Mouse (Mus musculus) embryo, embryonic 11.5 days (tissue): Measurements from ENCODE around the gene Gm10840.

Source experiments
- DNase-seq: peaks from one replicate; pipeline ENCODE4 v3.0.0-alpha.2; 2012; ENCODE audit warnings: low read depth, low spot score

Gene Gm10840

DNA sequence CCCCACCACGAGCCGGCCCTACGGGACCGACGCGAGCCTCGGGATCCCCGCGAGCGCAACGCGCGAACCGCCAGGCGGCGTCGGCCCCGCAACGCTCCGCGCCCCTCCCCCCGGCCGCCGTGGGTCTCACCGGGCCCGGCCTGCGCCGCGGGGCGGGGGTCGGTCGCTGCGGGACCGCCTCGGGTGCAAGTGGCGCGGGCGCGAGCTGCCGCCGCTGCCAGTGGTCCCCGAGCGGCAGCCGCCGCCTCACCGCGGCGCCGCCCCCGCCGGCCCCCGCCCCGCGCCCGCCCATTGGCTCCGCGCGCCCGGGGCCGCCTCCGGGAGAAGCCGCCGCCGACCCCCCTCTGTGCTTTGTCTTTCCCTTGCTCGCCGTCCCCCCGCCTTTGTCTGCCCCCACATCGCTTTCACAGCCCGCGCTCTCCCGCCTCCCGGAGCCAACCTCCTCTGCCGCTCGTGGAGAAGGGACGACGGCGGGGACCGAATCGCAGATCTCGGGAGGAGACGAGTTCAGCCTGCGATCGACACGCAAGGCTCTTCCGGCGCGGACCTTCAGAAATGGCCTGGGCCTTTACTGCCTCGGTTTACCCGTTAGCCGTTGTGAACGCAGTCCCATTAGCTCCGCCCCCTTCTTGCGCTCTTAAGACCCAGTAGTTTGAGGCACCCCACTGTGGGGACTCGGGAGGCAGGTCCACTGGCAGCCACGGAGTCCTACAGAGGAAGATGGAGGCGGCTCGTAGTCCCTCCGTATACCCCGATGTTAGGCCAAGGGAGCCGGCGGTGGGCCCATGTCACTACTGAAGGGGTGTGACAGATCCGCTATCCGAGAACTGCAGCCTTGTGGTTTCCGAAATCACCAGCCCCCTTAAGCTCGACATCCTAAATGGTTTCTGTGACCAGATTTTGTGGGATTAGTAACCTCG is 469 bp upstream of the Gm10840 start:
- DNase-seq, result peak; percentile 67

DNA sequence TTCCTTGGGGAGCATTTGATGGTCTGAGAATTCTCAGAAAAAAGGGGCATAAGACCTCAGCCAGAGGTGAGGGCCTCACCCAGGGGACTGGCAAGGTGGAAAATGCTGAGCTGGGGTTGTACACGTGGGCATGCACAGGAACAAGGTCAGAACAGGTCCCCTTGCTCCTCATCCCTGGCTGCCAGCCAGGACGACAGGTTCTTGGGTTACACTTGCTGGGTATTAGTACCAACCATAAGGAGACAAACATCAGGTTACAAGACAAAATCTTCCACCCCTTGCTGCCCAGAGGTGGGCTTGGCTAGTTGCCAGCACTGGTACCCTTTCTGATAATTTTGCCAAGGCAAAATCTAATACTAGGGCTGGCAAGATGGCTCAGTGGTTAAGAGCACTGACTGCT is 1.6 kb downstream of the Gm10840 start:
- no peak for DNase-seq

DNA sequence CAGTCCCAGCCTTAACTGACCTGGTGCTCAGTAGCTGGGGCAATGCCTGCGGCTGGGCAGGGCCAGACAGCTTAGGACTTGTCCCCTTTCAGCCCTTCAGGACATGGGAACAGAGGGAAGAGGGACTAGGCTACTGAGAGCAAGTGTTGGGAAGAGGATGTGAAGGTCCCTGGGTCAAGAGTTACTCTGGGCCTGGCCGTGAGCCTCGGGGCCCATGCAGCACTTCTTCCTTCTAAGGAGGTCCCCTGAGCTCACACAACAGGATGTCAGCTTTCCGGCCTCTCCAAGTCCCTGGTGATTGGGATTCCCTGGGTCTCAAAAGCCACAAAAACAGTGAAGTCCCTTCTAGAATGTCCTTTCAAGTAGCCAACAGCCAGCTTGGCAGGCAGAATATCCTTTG is 2.9 kb downstream of the Gm10840 start:
- DNase-seq, result no peak

DNA sequence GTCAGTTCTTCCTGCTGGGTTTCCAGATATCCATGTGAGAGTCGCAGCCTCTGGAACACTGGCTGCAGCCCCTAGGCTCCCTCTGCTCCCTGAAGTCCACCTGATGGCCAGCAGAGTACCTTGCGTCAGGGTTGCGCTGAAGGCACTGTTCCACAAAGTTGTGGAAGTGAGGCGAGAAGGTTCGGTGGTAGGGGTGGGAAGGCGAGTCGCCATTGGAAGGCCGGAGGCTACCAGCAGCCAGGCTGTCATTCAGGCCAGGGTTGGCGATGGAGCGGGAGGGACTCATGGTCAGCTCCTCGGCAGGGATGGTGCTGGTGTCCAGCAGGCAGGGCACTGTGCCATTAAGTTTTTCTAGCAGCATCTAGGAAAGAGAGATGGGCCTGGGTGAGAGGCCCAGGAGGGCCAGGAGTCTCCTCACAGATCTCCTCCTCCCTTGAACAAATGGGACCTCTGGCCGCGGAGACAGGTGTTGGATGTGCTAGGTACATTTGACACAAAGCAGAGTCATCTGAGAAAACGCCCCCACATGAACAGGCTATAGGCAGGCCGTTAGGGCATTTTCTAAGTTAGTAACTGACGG is 4.0 kb downstream of the Gm10840 start:
- no peak for DNase-seq

DNA sequence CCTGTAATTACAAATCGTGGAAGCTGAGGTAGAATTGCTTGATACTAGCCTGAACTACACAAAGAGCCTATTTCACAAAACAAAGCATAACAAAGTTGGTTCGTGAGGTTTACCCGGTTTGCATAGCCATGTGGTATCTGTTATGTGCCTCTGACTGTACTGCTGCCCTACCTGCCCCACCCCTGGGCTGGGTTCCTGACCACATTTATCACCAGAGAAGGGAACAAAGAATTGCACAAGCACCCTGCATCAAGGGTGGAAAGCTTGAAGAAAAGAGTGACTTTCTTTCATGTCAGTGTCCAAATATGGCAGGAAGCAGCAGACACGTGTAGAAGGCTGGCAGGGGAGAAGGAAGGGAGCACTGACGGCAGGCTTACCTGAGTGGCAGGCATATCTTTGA is 6.8 kb downstream of the Gm10840 start:
- DNase-seq, result no peak

DNA sequence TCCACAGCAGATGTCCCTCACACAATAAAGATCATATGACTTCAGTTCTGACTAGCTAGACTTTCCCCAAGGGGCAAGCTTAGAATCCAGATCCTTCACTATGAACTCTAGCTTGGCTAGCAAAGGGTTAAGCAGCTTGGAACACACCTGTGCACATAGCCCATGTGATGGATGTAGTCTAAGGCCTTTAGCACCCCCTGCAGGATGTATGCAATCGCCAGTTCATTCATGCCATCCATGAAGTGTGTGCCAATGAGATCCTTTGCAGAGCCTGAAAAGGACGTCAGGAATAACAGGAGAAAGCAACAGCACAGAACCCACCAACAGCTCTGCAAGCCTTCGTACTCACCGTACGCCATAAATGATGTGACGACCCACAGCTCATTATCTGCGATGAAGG is 10.2 kb downstream of the Gm10840 start:
- DNase-seq, result no peak

DNA sequence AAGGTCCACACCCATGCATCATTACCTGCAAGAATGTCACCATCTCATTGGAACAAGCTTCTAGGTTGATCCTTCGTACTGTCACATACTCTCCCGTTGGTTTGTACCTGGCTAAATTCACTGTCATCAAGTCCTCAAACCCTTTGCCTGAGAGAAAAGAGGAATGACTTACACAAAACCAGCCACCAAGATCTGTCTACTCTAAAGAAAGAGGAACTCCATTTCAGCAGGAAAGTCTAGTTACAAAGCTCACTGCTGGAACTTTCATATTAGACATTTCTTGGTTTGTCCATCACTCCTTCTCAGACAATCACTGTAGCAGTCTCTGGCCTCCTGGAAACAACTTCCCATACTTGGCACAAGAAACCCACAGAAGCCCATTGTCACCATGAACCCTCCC is 12.6 kb downstream of the Gm10840 start:
- no peak for DNase-seq

DNA sequence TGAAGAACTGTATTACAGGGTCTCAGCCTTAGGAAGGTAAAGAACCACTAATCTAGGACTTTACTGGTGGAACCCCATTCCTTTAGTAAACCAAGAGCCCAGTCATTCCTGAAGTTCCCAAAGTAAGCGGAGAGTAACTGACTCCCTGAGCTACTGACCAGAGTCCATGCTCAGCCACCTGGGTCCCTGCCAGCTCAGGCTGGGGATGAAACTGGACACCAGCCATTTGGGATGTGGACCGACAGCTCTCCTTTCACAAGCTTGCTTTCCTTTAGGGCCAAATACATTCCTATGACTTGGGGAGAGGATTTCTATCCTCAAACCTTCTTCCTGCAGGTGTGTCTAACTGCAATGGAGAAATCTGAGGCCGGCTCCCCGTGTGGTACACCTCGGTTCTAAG is 13.7 kb downstream of the Gm10840 start:
- no peak for DNase-seq

DNA sequence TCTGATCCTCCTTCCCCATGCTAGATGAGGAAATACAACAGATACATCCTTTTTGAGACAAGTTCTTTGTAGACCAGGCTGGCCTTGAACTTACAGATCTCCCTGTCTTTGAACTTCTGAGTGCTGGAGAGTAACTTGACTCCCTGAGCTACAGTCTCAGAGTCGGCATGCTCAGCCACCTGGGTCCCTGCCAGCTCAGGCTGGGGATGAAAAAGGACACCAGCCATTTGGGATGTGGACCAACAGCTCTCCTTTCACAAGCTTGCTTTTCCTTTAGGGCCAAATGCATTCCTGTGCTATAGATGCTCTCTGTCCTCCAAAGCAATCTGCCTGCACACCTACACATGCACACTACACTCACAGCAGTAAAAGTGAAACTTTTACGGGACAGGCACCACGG is 14.4 kb downstream of the Gm10840 start:
- no peak for DNase-seq

DNA sequence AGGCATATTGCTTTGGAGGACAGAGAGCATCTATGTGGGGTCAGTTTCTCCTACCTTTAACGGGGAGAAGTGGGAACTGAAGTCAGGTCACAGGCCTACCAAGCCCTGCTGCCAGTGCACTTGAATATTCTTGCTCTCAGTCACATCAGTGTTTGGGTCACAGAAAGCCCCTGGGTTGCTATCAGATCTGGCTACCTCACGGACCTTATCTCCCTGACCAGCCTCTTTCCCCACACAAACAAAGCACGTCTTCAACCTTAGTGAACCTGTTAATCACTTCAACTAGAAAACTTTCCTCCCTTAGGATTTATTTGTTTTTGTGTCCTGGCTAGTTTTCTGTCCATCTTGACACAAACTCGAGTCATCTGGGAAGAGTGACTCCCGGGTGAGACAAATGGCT is 15.7 kb downstream of the Gm10840 start:
- no peak for DNase-seq

DNA sequence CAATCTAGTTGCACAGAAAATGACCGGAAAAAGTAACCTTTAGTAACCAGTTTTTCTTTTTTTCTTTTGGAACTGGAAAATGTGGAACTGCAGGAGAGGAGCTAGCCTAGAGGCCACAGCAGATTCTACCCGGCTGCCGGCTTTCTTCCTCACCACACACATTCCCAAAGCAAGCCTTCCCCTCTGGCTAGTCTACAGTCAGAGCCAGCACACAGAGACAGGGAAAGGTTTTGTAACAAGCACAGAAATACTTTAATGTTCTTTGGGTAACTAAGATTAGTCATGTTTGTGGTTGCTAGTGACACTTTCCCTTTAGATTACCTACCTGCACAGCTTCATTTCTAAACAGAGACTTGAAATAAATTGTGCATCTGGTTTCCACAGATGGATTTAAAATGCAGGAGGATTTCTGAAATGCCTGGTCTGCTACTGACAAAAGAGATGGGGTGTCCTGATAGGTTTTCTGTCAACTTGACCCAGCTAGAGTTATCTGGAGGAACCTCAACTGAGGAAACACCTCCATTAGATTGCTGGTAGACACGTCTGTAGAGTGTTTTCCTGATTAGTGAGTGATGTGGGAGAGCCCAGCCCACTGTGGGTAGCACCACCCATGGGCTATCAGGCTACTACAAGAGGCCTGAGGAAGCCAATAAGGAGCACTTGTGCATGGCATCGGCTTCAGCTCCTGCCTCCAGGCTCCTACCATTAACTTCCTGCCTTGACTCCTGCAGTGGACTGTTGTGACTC is 17.6 kb downstream of the Gm10840 start:
- no peak for DNase-seq

DNA sequence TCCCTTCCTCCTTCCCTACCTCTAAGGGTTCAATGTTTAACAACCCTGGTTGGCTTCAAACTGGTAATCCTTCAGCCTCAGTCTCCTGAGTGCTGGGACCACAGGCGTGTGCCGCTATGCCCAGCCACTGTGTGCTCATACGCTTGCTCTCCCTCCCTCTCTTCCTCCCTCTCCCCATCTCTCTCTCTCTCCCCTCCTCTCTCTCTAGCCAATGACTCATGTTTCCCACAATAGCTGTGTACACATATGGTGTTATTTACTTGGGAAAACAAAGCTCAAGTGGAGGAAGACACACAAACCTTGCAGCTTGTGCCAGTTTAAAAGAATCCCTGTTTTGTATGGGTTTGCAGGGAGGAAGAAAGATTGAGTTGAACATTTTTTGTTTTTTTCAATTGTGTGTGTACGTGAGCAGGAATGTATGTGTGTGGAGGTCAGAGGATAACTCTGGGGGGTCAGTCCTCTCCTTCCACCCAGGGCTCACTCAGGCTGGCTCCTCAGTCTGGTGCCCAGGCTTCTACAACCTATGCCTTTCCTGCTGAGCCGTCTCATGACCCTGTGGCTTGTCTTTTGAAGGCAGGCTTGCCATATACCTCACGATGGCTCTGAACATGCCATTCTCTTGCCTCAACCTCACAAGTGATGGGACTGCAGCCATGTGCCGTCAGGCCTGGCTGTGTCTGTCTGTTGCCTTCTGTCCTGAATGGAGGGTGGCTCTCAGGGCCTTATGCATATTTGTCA is 19.2 kb downstream of the Gm10840 start:
- DNase-seq, result no peak

DNA sequence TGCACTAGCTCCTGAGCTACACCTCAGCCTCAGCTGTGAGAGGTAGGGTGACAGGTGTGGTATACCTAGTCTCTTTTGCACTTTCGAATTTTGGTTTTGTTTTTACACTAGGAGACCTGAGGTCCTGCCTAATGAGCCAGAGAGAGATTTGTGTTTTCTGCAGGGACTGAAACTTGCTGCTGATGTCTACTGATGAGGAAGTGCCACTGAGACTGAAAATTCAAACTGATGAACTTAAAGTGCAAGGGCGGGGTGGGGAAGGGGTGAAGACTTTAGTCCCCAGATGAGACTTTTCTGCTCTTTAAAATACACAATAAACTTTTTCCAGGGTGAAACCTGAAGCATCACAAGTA is 19.8 kb downstream of the Gm10840 start:
- DNase-seq, result no peak

DNA sequence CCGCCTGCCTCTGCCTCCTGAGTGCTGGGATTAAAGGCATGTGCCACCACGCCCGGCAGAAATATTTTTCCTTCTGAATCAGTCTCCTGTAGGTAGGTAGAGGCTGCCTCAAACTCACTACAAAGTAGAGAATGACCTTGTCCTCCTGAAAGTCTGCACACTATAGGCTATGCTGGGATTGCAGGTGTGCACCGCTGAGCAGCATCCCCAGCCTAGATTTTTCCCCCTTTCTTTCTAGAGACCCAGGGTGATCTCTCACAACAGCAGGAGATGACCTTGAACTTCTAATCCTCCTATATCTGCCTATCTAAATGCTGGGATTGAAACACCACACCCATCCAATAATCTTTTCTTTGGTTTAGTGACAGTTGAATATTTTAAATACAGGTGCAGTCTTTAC is 26.7 kb downstream of the Gm10840 start:
- no peak for DNase-seq

DNA sequence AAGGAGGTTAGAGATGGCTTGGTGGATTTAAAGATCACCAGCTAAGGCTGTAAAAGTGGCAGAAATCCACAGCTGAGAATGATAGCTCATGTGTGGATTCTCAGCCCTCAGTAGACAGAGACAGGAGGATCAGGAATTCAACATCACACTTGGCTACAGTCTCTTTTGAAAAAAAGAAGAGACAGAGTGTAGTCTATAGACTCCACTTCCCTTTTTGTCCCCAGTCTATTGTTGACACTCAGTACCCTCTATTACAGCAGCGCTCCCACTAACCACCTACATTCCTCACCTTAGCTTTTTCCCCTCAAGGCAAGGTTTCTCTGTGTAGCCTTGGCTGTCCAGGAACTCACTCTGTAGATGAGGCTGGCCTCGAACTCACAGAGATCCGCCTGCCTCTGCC is 31.1 kb downstream of the Gm10840 start:
- DNase-seq, result no peak

DNA sequence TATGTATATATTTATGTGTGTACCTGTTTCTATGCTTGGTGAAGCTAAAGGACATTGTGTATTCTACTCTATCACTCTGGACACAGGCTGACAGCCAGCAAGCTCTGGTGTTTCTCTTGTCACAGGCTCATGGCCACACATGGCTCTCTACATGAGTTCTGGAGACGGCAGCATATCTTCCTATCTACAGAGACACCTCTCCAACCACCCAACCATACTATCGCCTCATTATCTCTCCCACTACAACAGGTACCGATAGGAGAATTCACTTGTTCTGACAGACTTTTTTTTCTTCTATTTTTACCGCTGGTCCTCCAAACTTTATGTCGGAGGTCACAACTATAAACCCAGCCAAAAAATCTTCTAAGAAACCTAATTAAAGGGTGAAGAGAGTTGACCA is 31.6 kb downstream of the Gm10840 start:
- no peak for DNase-seq

DNA sequence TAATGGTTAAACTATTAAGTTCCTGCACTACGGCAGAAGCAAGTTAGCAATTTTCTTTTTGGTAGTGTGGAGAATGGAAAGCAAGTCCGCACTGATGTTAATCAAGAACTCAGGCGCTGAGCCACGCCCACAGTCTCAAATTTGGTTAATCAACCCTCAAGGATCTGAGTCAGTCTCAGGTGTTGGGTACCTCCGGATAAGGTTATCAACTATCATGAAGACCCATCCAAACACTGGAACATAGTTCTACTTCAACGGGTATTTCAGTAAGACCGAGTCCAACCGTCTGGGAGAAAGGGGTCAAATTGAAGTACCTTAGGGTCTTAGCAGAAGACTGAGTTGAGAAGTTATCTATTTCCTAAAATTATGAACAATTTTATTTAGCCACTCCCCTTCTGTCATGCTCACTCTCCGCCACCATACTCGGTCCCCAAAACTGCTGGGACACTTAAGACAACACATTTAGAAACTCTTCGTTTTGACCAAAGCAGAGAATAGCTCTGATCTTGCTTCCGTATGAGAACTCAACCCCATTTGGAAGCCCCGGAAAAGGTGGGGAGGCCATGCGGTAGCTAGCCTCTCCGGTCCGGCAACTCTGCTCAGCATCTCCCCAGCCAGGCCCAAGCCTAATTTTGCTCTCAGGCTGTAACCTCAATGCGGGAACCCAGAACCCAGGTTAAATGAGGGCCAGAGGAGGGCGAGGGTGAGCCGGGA is 32.2 kb downstream of the Gm10840 start:
- no peak for DNase-seq

DNA sequence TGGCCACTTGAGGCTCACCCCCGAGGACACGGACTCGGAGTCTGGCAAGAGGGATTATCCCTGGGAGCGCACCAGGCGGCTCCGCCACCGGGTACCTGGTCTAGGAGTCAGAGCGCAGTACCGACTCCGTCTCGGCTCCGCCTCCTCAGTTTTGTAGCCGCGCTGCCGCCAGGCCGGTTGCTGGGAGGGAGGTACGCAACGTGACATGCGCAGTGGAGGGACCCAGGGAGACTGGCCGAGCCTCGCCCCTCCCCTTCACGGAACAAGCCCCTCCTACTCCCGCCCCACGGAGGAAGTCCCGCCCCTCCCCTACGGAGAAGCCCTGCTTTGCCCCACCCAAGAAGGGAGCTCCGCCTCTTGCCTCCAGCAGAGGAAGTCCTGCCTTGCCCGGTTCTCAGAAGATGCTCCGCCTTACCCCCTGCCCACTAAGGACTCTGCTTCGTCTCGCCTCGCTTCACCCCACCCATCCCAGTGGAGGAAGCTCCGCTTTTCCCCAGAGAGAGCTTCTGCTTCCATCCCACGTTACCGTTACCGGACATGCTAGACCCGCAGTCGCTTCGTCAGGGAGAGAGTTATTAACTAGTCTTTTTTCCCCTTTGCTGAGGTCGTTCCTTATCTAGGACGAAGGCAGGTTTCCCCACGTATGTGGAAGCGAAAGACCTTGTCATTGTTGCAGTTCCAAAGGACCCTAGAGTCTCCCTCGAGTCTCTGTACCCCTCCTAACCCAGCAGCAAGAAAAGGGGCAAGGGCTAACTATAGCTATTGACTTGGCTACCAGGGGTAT is 32.9 kb downstream of the Gm10840 start:
- DNase-seq, result peak; percentile 98

DNA sequence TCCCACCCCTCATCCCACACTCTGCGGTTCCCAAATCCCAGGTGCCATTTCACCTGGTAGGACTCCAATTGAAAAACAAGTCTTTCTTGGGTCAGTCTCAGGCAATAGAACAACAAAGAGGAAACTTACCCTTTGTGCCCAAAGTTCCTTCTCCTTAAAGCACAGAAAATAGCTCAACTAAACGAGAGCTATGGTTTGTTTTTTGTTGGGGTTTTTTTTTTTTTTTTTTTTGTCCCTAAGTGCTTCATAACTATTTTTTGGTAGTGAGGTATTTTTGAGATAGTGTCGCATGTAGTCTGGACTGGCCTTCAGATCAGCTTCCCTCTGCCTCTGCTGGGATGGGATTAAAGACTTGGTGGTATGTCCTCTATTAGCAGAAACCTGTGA is 33.5 kb downstream of the Gm10840 start:
- no peak for DNase-seq

DNA sequence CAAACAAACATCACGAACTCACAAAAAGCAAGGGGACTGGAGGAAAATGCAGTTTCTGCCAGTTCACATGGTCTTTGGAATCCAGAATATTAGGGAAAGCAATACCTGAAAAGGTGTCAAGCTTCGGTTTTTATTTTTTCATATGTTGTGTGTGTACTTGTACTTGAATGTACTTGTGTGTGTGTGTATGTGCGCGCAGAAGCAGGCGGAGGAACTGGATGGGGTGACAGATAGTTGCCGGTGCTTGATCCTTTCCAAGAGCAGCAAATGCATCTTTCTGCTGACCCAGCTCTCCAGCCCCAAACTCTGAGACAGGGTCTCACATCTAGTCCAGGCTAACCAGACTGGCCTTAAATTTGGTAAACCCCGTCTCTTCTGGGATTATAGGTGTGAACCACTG is 34.2 kb downstream of the Gm10840 start:
- no peak for DNase-seq

DNA sequence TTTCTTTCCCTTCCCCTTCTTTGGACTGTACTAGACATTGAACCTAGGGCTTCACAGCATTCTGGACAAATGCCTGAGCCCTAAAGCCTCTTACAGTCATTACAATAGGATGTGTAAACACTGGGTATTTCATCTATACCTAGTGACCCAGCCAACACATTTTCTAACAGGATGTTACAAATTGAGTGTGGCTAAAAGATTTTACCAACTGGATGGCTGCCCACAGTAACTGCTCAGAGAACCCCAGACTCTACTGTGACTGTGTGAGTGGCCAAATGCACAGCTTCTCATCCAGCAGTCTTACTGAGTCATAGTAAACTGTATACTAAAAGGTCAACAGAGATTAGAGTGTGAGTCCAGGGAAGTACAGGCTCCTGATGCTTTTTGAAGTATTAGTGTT is 34.7 kb downstream of the Gm10840 start:
- no peak for DNase-seq
